Mouse (Mus musculus): ENCODE results near the gene Cyp2s1. TPM values are rescaled to one million over a fixed set of nuclear protein-coding genes. Genes with fewer than 3 reads are reported as not detected.

Cyp2s1 gene
- polyA plus RNA-seq, 1 experiment from 2014 or later: 2.6 TPM

- H3K4me2 ChIP-seq: peak within 1 kb of the TSS; percentile 67
- H3K9me3 ChIP-seq (ENCODE audit: control insufficient read depth, low read length): no peaks in the 10 kb centered on the region
- DNase-seq (ENCODE audit: low spot score) (peak; percentile 66), ATAC-seq (replicated peaks; ENCODE audit: low FRiP score) (peak; percentile 62)
- peak within 1 kb of the TSS; percentile 52 for H3K4me3 ChIP-seq (ENCODE audit: low read depth, low read length)
- H3K4me1 ChIP-seq (replicated peaks; ENCODE audit: control insufficient read depth, insufficient read depth, low read length): peaks cover 23% of the 10 kb centered on the region
- WGBS: 2% methylated on average over 27 of the region's 30 CpGs
- H3K36me3 ChIP-seq (ENCODE audit: control insufficient read depth, insufficient read depth, low read length): no peaks in the 10 kb centered on the region
- peaks cover 4% of the 10 kb centered on the region for H3K27me3 ChIP-seq (replicated peaks; ENCODE audit: control insufficient read depth, insufficient read depth, low read length)
- H3K27ac ChIP-seq (ENCODE audit: low read depth, low read length): peak within 1 kb of the TSS; percentile 43; the same call in 1 of the 2 replicates
- peak within 1 kb of the TSS; percentile 44 for H3K9ac ChIP-seq (ENCODE audit: low read depth, low read length)
Observed at GRCm38 (mm10) chr7:25788220-25789128, 28.2 kb downstream of the Cyp2s1 start, which contains the start of gene Axl. TSS of gene Axl (minus strand) at chr7:25788705.

GRCm38 (mm10) chr7:25787456-25788219 lies 29.1 kb downstream of the Cyp2s1 start:
- peak overlapping the region; percentile 52 for H3K4me3 ChIP-seq (ENCODE audit: low read depth, low read length)
- H3K36me3 ChIP-seq (ENCODE audit: control insufficient read depth, insufficient read depth, low read length): no peaks in the 10 kb centered on the region
- peak overlapping the region; percentile 67 for H3K4me2 ChIP-seq
- no peak for DNase-seq (ENCODE audit: low spot score)
- 19% methylated on average over 9 of the region's 9 CpGs for WGBS
- no peaks in the 10 kb centered on the region for H3K9me3 ChIP-seq (ENCODE audit: control insufficient read depth, low read length)
- H3K4me1 ChIP-seq (replicated peaks; ENCODE audit: control insufficient read depth, insufficient read depth, low read length): peaks cover 23% of the 10 kb centered on the region
- peak overlapping the region; percentile 26 for H3K9ac ChIP-seq (ENCODE audit: low read depth, low read length)
- H3K27ac ChIP-seq (ENCODE audit: low read depth, low read length): peak overlapping the region; percentile 43; the same call in 1 of the 2 replicates
- ATAC-seq (replicated peaks; ENCODE audit: low FRiP score): no peak
- H3K27me3 ChIP-seq (replicated peaks; ENCODE audit: control insufficient read depth, insufficient read depth, low read length): peaks cover 4% of the 10 kb centered on the region

- ATAC-seq (replicated peaks; ENCODE audit: low FRiP score): no peak
- no peak for DNase-seq (ENCODE audit: low spot score)
- Histone ChIP-seq H3K9ac (ENCODE audit: low read depth, low read length) (no peak overlapping the region; the same call in 1 of the 2 replicates), H3K4me2 (peak overlapping the region; percentile 67), H3K4me3 (ENCODE audit: low read depth, low read length) (peak overlapping the region; percentile 52), H3K27me3 (replicated peaks; ENCODE audit: control insufficient read depth, insufficient read depth, low read length) (peaks cover 4% of the 10 kb centered on the region), H3K27ac (ENCODE audit: low read depth, low read length) (no peak overlapping the region), H3K36me3 (ENCODE audit: control insufficient read depth, insufficient read depth, low read length) (no peaks in the 10 kb centered on the region), H3K4me1 (replicated peaks; ENCODE audit: control insufficient read depth, insufficient read depth, low read length) (peaks cover 27% of the 10 kb centered on the region), H3K9me3 (ENCODE audit: control insufficient read depth, low read length) (no peaks in the 10 kb centered on the region)
- 54% methylated on average over 4 of the region's 4 CpGs for WGBS
Observed at GRCm38 (mm10) chr7:25786974-25787373, 29.7 kb downstream of the Cyp2s1 start.

DNA sequence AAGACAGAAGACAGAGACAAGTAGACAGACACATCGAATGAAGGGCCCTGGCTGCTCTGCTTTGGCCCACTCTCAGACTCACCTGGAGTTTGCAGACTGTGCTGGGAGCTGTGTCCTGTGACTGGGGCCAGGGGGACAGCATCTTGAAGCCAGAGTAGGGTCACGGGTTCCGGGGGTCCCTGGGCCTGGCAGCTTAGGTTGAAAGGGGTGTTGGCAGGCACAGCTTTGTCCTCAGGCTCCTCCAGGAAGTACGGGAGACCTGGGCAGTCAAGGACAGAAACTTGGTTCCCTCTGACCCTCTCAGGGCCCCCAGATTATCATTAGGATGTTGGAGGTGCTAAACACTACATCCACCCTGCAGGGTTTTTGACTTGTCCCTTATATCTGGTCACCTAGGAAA lies 31.0 kb downstream of the Cyp2s1 start:
- H3K27ac ChIP-seq (ENCODE audit: low read depth, low read length): no peak overlapping the region
- H3K36me3 ChIP-seq (ENCODE audit: control insufficient read depth, insufficient read depth, low read length): no peaks in the 10 kb centered on the region
- H3K4me1 ChIP-seq (replicated peaks; ENCODE audit: control insufficient read depth, insufficient read depth, low read length): peaks cover 40% of the 10 kb centered on the region

DNA sequence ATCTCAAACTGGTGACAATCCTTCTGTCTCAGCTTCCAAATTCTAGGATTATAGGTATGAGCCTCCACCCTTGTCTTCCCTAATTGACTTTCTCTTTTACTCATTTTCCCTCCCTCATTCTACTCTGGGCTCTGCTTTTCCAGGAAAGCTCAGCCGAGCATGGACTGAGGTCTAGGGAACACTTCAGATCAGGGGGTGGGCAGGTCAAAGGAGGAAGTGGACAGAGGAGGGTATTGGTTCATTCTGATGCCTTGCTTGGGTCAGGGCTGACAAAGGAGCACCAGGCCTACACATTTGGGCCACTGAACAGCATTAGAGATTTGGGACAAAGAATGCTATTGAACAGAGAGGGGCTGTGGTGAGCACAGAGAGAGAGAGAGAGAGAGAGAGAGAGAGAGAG lies 31.9 kb downstream of the Cyp2s1 start:
- no peak overlapping the region for H3K4me2 ChIP-seq
- no peak for ATAC-seq (replicated peaks; ENCODE audit: low FRiP score)
- H3K36me3 ChIP-seq (ENCODE audit: control insufficient read depth, insufficient read depth, low read length): no peaks in the 10 kb centered on the region
- H3K27ac ChIP-seq (ENCODE audit: low read depth, low read length): no peak overlapping the region
- H3K4me1 ChIP-seq (replicated peaks; ENCODE audit: control insufficient read depth, insufficient read depth, low read length): peaks cover 41% of the 10 kb centered on the region
- H3K9ac ChIP-seq (ENCODE audit: low read depth, low read length): no peak overlapping the region
- no peak for DNase-seq (ENCODE audit: low spot score)
- no peaks in the 10 kb centered on the region for H3K9me3 ChIP-seq (ENCODE audit: control insufficient read depth, low read length)
- 36% methylated on average over 1 of the region's 1 CpGs for WGBS
- peaks cover 4% of the 10 kb centered on the region for H3K27me3 ChIP-seq (replicated peaks; ENCODE audit: control insufficient read depth, insufficient read depth, low read length)
- no peak overlapping the region for H3K4me3 ChIP-seq (ENCODE audit: low read depth, low read length)

More for the DNA sequence above, 31.0 kb downstream of the Cyp2s1 start:
- Histone ChIP-seq H3K4me2 (no peak overlapping the region), H3K4me3 (ENCODE audit: low read depth, low read length) (no peak overlapping the region), H3K9me3 (ENCODE audit: control insufficient read depth, low read length) (no peaks in the 10 kb centered on the region), H3K27me3 (replicated peaks; ENCODE audit: control insufficient read depth, insufficient read depth, low read length) (peaks cover 4% of the 10 kb centered on the region), H3K9ac (ENCODE audit: low read depth, low read length) (no peak overlapping the region)
- no peak for ATAC-seq (replicated peaks; ENCODE audit: low FRiP score)
- no peak for DNase-seq (ENCODE audit: low spot score)
- 60% methylated on average over 4 of the region's 4 CpGs for WGBS

GRCm38 (mm10) chr7:25783746-25784145 lies 33.0 kb downstream of the Cyp2s1 start:
- Histone ChIP-seq H3K4me3 (ENCODE audit: low read depth, low read length) (no peak overlapping the region), H3K27me3 (replicated peaks; ENCODE audit: control insufficient read depth, insufficient read depth, low read length) (peaks cover 4% of the 10 kb centered on the region), H3K4me1 (replicated peaks; ENCODE audit: control insufficient read depth, insufficient read depth, low read length) (peaks cover 40% of the 10 kb centered on the region), H3K9me3 (ENCODE audit: control insufficient read depth, low read length) (no peaks in the 10 kb centered on the region), H3K9ac (ENCODE audit: low read depth, low read length) (no peak overlapping the region), H3K27ac (ENCODE audit: low read depth, low read length) (no peak overlapping the region), H3K36me3 (ENCODE audit: control insufficient read depth, insufficient read depth, low read length) (no peaks in the 10 kb centered on the region), H3K4me2 (no peak overlapping the region)
- ATAC-seq (replicated peaks; ENCODE audit: low FRiP score): no peak
- DNase-seq (ENCODE audit: low spot score): no peak
- 51% methylated on average over 8 of the region's 8 CpGs for WGBS

- no peaks in the 10 kb centered on the region for H3K36me3 ChIP-seq (ENCODE audit: control insufficient read depth, insufficient read depth, low read length)
- no peak overlapping the region for H3K9ac ChIP-seq (ENCODE audit: low read depth, low read length)
- DNase-seq (ENCODE audit: low spot score) (no peak), ATAC-seq (replicated peaks; ENCODE audit: low FRiP score) (no peak)
- no peak overlapping the region for H3K4me3 ChIP-seq (ENCODE audit: low read depth, low read length)
- peaks cover 4% of the 10 kb centered on the region for H3K27me3 ChIP-seq (replicated peaks; ENCODE audit: control insufficient read depth, insufficient read depth, low read length)
- H3K9me3 ChIP-seq (ENCODE audit: control insufficient read depth, low read length): no peaks in the 10 kb centered on the region
- WGBS: 60% methylated on average over 6 of the region's 6 CpGs
- H3K4me1 ChIP-seq (replicated peaks; ENCODE audit: control insufficient read depth, insufficient read depth, low read length): peaks cover 35% of the 10 kb centered on the region
- H3K4me2 ChIP-seq: peak overlapping the region; percentile 14; the same call in 1 of the 2 replicates
- H3K27ac ChIP-seq (ENCODE audit: low read depth, low read length): no peak overlapping the region; the same call in 1 of the 2 replicates
Observed at GRCm38 (mm10) chr7:25782744-25783143, 34.0 kb downstream of the Cyp2s1 start.

DNA sequence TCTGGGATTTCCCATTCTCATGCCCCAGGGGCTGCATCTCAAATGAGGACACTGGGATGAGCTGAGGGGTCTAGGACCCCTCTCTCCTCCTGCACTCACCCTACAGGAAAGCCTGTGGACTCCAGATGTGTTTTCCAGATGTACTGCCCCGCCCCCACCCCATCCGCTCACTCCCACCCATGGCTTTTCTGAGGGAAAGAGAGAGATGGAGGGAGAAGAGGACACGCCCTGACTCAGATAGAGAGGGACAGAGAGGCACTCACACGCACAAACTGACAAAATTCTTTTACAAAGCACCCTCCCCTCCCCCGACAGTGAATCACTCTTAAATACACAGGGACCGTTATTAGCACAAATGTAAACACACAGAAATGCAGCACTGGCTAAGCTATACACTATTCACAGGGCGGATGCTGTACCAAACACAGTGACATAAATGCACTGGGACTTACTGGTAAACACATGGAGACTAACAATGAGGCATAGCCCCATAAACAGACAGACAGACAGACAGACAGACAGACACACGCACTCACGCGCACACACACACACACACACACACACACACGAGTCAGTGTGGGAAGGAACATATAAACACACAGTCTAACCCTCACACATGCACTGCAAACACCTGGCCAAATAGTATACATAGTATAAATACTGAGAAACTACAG lies 34.6 kb downstream of the Cyp2s1 start:
- H3K4me2 ChIP-seq: peak overlapping the region; percentile 67
- H3K27ac ChIP-seq (ENCODE audit: low read depth, low read length): peak overlapping the region; percentile 30
- 36% methylated on average over 11 of the region's 11 CpGs for WGBS
- no peak for DNase-seq (ENCODE audit: low spot score)
- H3K9me3 ChIP-seq (ENCODE audit: control insufficient read depth, low read length): no peaks in the 10 kb centered on the region
- H3K4me3 ChIP-seq (ENCODE audit: low read depth, low read length): peak overlapping the region; percentile 25
- H3K4me1 ChIP-seq (replicated peaks; ENCODE audit: control insufficient read depth, insufficient read depth, low read length): peaks cover 32% of the 10 kb centered on the region
- peak; percentile 48 for ATAC-seq (replicated peaks; ENCODE audit: low FRiP score)
- H3K27me3 ChIP-seq (replicated peaks; ENCODE audit: control insufficient read depth, insufficient read depth, low read length): peaks cover under 1% of the 10 kb centered on the region
- peak overlapping the region; percentile 15 for H3K9ac ChIP-seq (ENCODE audit: low read depth, low read length)
- no peaks in the 10 kb centered on the region for H3K36me3 ChIP-seq (ENCODE audit: control insufficient read depth, insufficient read depth, low read length)

Data from liver, embryonic 11.5 days (tissue).